Mouse (Mus musculus) bone marrow macrophage, adult 2 months (primary cell): ENCODE measurements around the gene Olfr522. TPM values are rescaled to one million over a fixed set of nuclear protein-coding genes. Genes with fewer than 3 reads are reported as not detected.

ENCODE experiments used
- H3K27ac ChIP-seq: 2 replicates; pipeline ENCODE4 v1.5.1; 2012; ENCODE audit warnings: low read depth, low read length; ENCODE audit not compliant: insufficient read depth
- H3K4me1 ChIP-seq: 2 replicates; pipeline ENCODE4 v1.6.1; 2012; ENCODE audit warnings: low read length; ENCODE audit not compliant: control insufficient read depth, insufficient read depth
- H3K4me3 ChIP-seq: 2 replicates; pipeline ENCODE4 v1.5.1; 2012; ENCODE audit warnings: mild to moderate bottlenecking, low read length, moderate library complexity; ENCODE audit not compliant: insufficient read depth
- CTCF ChIP-seq: IDR thresholded peaks from 2 replicates; pipeline ENCODE4 v1.5.1; 2012; ENCODE audit warnings: low read depth, mild to moderate bottlenecking, low read length, moderate library complexity
- POLR2A ChIP-seq: IDR thresholded peaks from 2 replicates; pipeline ENCODE4 v1.6.1; 2012; ENCODE audit warnings: mild to moderate bottlenecking, low read depth, low read length, borderline replicate concordance
- polyA plus RNA-seq: library from polyadenylated mRNA; stranded (reverse); fragments of >200 nt; gene quantifications from 2 replicates; pipeline ENCODE4 v1.2.4, GENCODE M21; 2012; ENCODE audit not compliant: missing spikeins, insufficient read depth, insufficient read length

Olfr522 gene
- not detected in 2 replicates for polyA plus RNA-seq

DNA sequence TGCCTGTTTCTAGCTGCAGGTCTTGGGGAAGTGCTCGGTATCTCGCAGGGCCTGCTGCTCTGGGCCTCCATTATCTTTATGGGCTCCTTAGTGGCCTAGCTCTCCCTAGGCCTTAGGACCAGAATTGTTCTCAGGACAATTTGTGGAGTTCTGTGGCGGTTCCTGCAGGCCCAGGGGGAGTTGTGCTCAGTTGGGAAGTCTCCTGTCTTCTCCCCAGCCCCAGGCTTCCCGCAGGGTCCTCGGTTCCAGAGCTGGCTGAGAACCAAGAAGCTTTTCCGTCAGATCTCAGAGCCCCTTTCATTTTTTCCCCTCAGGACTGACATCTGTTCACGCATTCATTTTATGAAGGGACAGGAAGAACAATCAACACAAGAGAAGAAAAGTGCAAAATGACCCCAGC, at the start of gene Olfr522:
TSS of gene Olfr522 (minus strand) at position 101 of the 400 bp plus-strand sequence.
- Histone ChIP-seq H3K4me3 (no peak within 1 kb of the TSS), H3K4me1 (peaks cover 4% of the 10 kb centered on the region), H3K27ac (no peak within 1 kb of the TSS)
- TF ChIP-seq POLR2A, result no peak
- TF ChIP-seq CTCF, result no peak

DNA sequence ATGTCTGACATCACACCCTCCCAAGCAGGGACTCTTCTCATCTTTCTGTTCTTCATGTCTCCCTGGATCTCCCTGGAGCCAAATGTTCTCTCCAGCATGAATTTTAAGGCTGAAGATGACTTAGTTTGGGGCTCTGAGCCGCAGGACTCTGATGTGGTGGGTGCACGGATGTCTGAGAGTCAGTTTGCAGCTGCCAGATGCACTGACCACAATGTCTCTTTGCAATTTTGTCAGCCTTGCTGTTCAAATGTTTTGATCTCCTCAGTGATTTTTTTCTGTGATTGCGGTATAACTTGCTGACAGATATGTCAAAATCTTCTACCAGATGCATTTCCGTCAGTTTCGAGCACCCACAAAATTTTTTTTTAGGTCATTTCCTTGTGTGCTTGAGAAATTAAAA, 49.3 kb upstream of the Olfr522 start:
- H3K4me3 ChIP-seq, result no peak overlapping the region
- no peak overlapping the region for H3K27ac ChIP-seq
- H3K4me1 ChIP-seq, result no peaks in the 10 kb centered on the region
- no peak for TF ChIP-seq POLR2A
- no peak for TF ChIP-seq CTCF

DNA sequence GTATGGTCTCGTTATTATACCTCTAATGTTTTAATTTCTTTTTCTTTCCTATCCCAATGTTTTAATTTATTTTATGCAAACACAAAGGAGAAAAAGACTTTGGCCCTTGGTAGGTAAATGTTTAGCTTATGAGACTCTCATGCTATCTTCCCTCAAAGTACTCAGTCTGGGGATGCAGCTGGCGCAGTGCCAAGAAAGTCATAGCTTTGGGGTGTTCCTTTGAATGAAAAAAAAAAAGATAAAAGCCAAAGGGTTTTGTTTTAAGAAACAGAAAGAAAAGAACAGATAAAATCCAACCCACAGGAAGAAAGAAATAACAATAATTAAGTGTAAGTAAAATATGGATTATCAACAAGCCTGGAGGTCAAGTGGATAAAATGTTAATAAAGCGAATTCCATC, 44.1 kb upstream of the Olfr522 start:
- Histone ChIP-seq H3K4me3 (no peak overlapping the region), H3K27ac (no peak overlapping the region), H3K4me1 (no peaks in the 10 kb centered on the region)
- no peak for TF ChIP-seq CTCF
- no peak for TF ChIP-seq POLR2A

DNA sequence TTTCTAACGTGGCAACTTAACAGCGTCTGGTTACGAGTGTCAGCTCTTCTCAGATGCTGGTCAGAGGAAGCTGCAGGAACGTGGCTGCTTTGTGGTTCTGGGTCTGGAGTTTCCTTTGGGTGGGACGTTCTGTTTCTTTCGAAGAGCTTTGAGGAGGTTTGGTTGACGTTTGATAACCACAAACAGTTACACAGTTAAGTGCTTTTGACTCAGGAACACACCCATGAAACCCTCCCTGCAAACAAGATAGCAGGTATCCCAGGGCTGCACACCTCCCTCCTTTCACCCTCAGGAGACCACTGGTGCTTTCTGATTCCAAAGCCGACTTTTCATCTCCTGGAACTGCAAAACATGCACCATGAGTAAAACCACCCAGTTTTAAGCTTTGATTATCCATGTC, 43.6 kb upstream of the Olfr522 start:
- no peak for TF ChIP-seq CTCF
- TF ChIP-seq POLR2A, result no peak
- Histone ChIP-seq H3K27ac (no peak overlapping the region), H3K4me3 (no peak overlapping the region), H3K4me1 (no peaks in the 10 kb centered on the region)

DNA sequence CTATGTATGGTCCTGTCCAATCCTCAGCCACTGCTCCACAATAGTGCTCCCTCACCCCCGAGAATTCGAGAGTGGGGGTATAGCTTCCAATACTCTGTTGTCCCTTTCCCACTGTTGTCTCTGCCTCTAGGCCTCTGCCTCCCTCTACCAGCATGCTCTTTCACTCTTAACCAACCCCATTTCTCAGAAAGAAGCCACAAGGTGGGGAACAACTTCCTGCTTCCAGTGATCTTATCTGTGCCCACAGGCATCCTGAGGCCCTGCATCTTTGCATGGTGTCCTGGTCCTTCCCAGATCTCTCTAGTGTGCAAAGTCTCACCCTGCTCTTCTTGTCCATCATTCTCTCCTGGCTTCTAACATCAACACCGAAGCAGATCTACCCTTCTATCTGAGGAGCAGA, 42.3 kb upstream of the Olfr522 start:
- Histone ChIP-seq H3K27ac (no peak overlapping the region), H3K4me3 (no peak overlapping the region), H3K4me1 (no peaks in the 10 kb centered on the region)
- TF ChIP-seq CTCF (no peak), POLR2A (no peak)

DNA sequence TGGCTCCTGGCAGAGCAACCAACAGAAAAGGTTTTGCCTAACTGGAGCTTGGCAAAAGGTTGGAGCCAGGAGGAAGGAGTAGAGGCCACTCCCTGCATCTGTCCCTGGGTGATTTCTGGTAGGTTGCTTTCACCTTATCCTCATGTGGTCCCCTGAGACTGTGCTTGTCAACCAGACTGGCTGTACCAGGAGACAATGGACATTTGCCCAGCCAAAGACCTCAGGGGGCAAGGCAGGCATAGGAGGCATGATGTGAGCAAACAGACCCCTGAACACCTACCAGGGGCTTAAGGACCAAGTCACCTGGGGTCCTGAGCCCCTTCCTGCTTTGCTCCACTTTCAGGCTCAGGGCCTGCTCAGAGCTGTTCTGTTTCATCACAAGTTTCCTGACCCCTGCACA, 41.3 kb upstream of the Olfr522 start, which contains the start of gene Olfr524:
TSS of gene Olfr524 (minus strand) at position 101 of the 400 bp plus-strand sequence.
- TF ChIP-seq POLR2A, result no peak
- no peak for TF ChIP-seq CTCF
- Histone ChIP-seq H3K4me3 (no peak within 1 kb of the TSS), H3K27ac (no peak within 1 kb of the TSS)

DNA sequence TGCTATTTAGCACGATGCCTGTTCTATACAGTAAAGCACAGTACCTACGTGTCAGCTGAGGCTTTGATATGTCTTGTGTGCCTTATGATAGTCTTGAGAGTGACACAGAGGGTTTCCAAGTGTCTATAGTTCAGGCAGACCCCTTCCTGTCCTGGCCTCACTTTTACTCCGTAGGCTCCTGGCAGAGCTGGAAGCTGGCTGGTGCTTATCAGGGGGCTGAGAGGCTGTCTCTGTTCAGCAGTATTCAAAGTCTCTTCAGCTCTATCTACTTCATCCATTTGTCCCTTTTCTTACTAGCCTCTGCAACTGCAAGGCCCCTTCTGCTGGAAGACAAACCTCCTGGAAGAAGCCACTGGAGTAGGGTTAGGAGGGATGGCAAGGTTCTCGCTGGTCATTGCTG, 36.5 kb upstream of the Olfr522 start:
- H3K27ac ChIP-seq, result no peak overlapping the region
- H3K4me3 ChIP-seq, result no peak overlapping the region
- TF ChIP-seq CTCF (no peak), POLR2A (no peak)
- H3K4me1 ChIP-seq, result no peaks in the 10 kb centered on the region

More for the DNA sequence above, 41.3 kb upstream of the Olfr522 start, which contains the start of gene Olfr524:
- H3K4me1 ChIP-seq, result no peaks in the 10 kb centered on the region

DNA sequence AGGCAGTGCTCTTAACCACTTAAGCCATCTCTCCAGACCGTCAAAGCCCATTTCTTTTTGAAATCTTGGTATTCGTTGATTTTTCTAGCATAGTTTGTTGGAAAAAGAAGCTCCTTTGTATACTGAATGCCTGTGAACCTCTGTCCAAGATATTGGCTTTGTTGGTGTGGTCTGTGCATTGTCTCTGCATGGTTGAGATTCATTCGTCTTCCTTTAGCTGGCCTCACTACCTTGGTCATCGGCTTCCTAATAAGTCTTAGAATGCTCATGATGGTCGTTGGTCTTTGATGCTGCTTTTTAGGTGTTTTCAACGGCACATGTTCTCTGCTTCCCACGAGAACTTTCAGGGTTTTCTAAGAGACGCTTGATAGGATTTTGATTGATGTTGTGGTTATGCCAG, 31.4 kb upstream of the Olfr522 start:
- TF ChIP-seq POLR2A (no peak), CTCF (no peak)
- no peak overlapping the region for H3K27ac ChIP-seq
- H3K4me3 ChIP-seq, result no peak overlapping the region
- no peaks in the 10 kb centered on the region for H3K4me1 ChIP-seq

DNA sequence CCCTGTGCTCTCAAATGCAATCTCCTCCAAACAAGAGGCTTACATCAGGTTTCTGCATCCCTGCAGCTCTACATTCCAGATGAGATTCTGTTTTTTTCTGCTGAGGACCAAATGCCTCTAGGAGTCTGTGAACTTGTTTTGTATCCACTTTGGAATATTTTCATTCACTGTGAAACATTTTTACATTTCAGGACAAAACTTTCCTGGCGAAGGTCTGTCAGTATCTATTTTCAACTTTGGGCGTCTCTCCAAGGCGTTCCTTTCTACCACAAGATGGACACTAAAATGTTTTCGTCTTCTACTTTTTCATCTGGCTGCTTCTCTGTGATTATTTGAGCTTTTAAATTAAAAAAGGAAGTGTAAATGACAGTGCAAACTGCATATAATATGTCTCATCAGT, 29.5 kb upstream of the Olfr522 start:
- TF ChIP-seq CTCF, result no peak
- no peak for TF ChIP-seq POLR2A
- H3K4me3 ChIP-seq, result no peak overlapping the region

DNA sequence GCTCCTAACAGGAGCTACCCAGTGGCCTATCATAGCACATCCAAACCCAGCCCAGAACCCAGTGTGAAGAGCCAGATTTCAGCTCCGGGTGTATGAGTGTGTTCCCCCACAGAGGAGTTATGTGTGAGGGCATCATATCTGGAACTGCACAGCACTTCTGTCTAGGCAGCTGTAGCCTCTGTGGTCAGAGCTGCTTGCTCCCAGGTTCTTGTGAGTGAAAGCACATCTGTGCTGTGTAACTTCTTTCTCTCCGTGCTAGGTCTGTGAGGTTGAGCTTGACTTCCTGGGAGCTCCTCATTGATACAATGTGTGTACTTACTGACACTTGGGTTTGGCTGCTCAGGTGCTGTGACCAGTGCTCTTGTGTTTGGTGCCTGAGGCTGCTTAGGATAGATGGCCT, 28.3 kb upstream of the Olfr522 start:
- Histone ChIP-seq H3K4me3 (no peak overlapping the region), H3K4me1 (no peaks in the 10 kb centered on the region), H3K27ac (no peak overlapping the region)
- TF ChIP-seq POLR2A (no peak), CTCF (no peak)

More for the DNA sequence above, 29.5 kb upstream of the Olfr522 start:
- Histone ChIP-seq H3K27ac (no peak overlapping the region), H3K4me1 (no peaks in the 10 kb centered on the region)

DNA sequence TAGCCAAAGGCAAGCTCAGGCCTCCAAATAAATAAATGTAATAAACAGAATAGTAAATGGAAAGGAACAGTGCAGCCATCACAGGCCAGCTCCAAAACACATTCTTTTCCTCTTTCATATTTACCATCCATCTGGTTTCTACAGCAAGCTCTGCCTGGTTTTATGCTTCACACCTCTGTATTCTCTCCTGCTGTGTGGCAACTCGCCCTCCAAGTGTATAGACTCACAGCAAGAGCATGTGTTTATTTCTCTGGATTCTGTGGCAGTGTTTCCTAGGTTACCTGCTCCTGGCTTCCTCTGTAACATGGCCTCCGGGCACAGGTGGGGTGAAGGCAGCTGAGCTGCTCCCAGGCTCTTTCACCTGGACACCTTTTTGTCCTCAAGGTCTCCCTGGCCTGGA, 27.9 kb upstream of the Olfr522 start:
- no peak overlapping the region for H3K27ac ChIP-seq
- no peaks in the 10 kb centered on the region for H3K4me1 ChIP-seq
- TF ChIP-seq POLR2A, result no peak
- TF ChIP-seq CTCF, result no peak
- H3K4me3 ChIP-seq, result no peak overlapping the region
